24 mouse cellular contexts compared by ENCODE assay signal in genomic region chr3:85449461-85449860, GRCm38 (mm10).
DNase-seq lines count a peak whose midpoint lies in the region; ATAC-seq and TF ChIP-seq lines count a peak whose summit lies in the region.
"Had no signal": no experiment of that assay in that cellular context is flagged by ENCODE, and none has a peak within 500 bp of the region (broad histone marks: within the 10 kb centered on the region; RNA-seq: fewer than 3 reads in every experiment).

No protein-coding gene starts in this region.

- no peaks in the 10 kb centered on the region for H3K27me3 ChIP-seq in forebrain, embryonic 10.5 days (ENCODE audit: poor library complexity, severe bottlenecking)
- H3K27me3 ChIP-seq in forebrain, embryonic 14.5 days (replicated peaks; ENCODE audit: control insufficient read depth, insufficient read depth, low read length): no peaks in the 10 kb centered on the region
- no peaks in the 10 kb centered on the region for H3K27me3 ChIP-seq in CH12.LX (replicated peaks)
- H3K27me3 ChIP-seq: liver, embryonic 12.5 days; midbrain, embryonic 13.5 days; neural tube, embryonic 13.5 days had no signal

- no peak overlapping the region for H3K4me3 ChIP-seq in forebrain, embryonic 10.5 days
- H3K4me3 ChIP-seq in forebrain, embryonic 14.5 days (ENCODE audit: low read depth, low read length): no peak overlapping the region
- H3K4me3 ChIP-seq in CH12.LX (replicated peaks in 1 of 3; ENCODE audit: low read depth in 2 of 3, low read length in 2 of 3, poor library complexity in 1 of 3): no peak overlapping the region
- H3K4me3 ChIP-seq: liver, embryonic 12.5 days; megakaryocyte, embryonic 14.5 days; midbrain, embryonic 13.5 days; neural tube, embryonic 13.5 days had no signal

- dilution Hi-C loops in CH12.LX (cut with MboI; ENCODE audit: extremely low pct_ligation_motif_present, extremely low pct_unique_long_range_greater_than_20kb, low sequenced_read_pairs): no loop called here

- 59% methylated on average over 4 of the region's 4 CpGs for WGBS in forebrain, embryonic 10.5 days
- 40% methylated on average over 4 of the region's 4 CpGs for WGBS in forebrain, embryonic 14.5 days

- no peaks in the 10 kb centered on the region for H3K9me3 ChIP-seq in forebrain, embryonic 10.5 days
- H3K9me3 ChIP-seq in forebrain, embryonic 14.5 days (replicated peaks; ENCODE audit: control insufficient read depth, low read length): no peaks in the 10 kb centered on the region
- no peaks in the 10 kb centered on the region for H3K9me3 ChIP-seq in CH12.LX (replicated peaks; ENCODE audit: low read length)
- H3K9me3 ChIP-seq: liver, embryonic 12.5 days; megakaryocyte, embryonic 14.5 days; midbrain, embryonic 13.5 days; neural tube, embryonic 13.5 days had no signal

- H3K9ac ChIP-seq in forebrain, embryonic 14.5 days (ENCODE audit: low read length): no peak overlapping the region
- H3K9ac ChIP-seq in CH12.LX (ENCODE audit: insufficient read depth, low read depth): no peak overlapping the region
- H3K9ac ChIP-seq: liver, embryonic 12.5 days; liver, postnatal 0 days; midbrain, embryonic 13.5 days; neural tube, embryonic 13.5 days had no signal

- no peak for ATAC-seq in forebrain, embryonic 14.5 days
- ATAC-seq: forebrain, embryonic 16.5 days; hindbrain, postnatal 0 days; intestine, embryonic 16.5 days; liver, embryonic 12.5 days; liver, postnatal 0 days; midbrain, embryonic 13.5 days; Patski had no signal

- no peak for DNase-seq in forebrain, embryonic 10.5 days (ENCODE audit: extremely low spot score, low spot score)
- DNase-seq in forebrain, embryonic 14.5 days (ENCODE audit: low spot score): no peak
- peak; percentile 14 for DNase-seq in CH12.LX (ENCODE audit: extremely low read depth)
- peak; percentile 76 for DNase-seq in cerebellum, adult 11-12 months
- peak; percentile 82 for DNase-seq in cerebellum, adult 9-11 months
- DNase-seq in kidney, adult 11 months: no peak
- DNase-seq in thymus, postnatal 36 days: no peak
- no peak for DNase-seq in lung, postnatal 25 days (ENCODE audit: low spot score)
- DNase-seq: adrenal gland, postnatal 25 days; gastrocnemius, postnatal 14 days; kidney, postnatal 14 days; left cerebral cortex, postnatal 4 days; liver, postnatal 0 days; lung, postnatal 4 days; right cerebral cortex, postnatal 14 days; thymus, postnatal 14 days had no signal

- in situ Hi-C loops in CH12.LX (cut with MboI; ENCODE audit: low pct_ligation_motif_present, low pct_unique_long_range_greater_than_20kb, low sequenced_read_pairs): no loop called here

- TF ChIP-seq POLR2A in CH12.LX (IDR thresholded peaks at IDR 0.05; ENCODE audit: low read depth, low read length): no peak

- no peaks in the 10 kb centered on the region for H3K36me3 ChIP-seq in forebrain, embryonic 10.5 days (replicated peaks)
- no peaks in the 10 kb centered on the region for H3K36me3 ChIP-seq in forebrain, embryonic 14.5 days (ENCODE audit: control insufficient read depth, insufficient read depth, low read length)
- no peaks in the 10 kb centered on the region for H3K36me3 ChIP-seq in CH12.LX (replicated peaks in 1 of 2; ENCODE audit: control insufficient read depth in 1 of 2, insufficient read depth in 1 of 2, low read length in 1 of 2)
- H3K36me3 ChIP-seq: liver, embryonic 12.5 days; midbrain, embryonic 13.5 days; neural tube, embryonic 13.5 days had no signal

- TF ChIP-seq RAD21 in CH12.LX (IDR thresholded peaks at IDR 0.05; ENCODE audit: low read depth, low read length): no peak

- TF ChIP-seq EP300 in CH12.LX (IDR thresholded peaks at IDR 0.05; ENCODE audit: low read length): no peak

- TF ChIP-seq CTCF in CH12.LX (conservative IDR thresholded peaks at IDR 0.05 in 1 of 2, IDR thresholded peaks at IDR 0.05 in 1 of 2; ENCODE audit: low read depth in 2 of 2, low read length in 2 of 2): no peak

- 0 out of 2 replicates have a peak overlapping the region, but pooled peaks have one; percentile 3 for H3K27ac ChIP-seq in forebrain, embryonic 10.5 days
- H3K27ac ChIP-seq in forebrain, embryonic 14.5 days (ENCODE audit: low read depth, low read length): no peak overlapping the region
- H3K27ac ChIP-seq in CH12.LX (ENCODE audit: insufficient read depth, low read depth): no peak overlapping the region
- H3K27ac ChIP-seq: hindbrain, postnatal 0 days; liver, embryonic 12.5 days; midbrain, embryonic 13.5 days; neural tube, embryonic 13.5 days had no signal

- H3K79me2 ChIP-seq in CH12.LX (replicated peaks; ENCODE audit: control insufficient read depth, extremely low read depth, insufficient read depth, poor library complexity, severe bottlenecking): no peaks in the 10 kb centered on the region

- H3K4me1 ChIP-seq in forebrain, embryonic 10.5 days: peaks cover 32% of the 10 kb centered on the region
- no peaks in the 10 kb centered on the region for H3K4me1 ChIP-seq in forebrain, embryonic 14.5 days (ENCODE audit: control insufficient read depth, insufficient read depth, low read length)
- peaks cover 4 to 12% of the 10 kb centered on the region in 2 experiments for H3K4me1 ChIP-seq in CH12.LX (ENCODE audit: control insufficient read depth in 1 of 2, insufficient read depth in 2 of 2)
- H3K4me1 ChIP-seq: liver, embryonic 12.5 days; megakaryocyte, embryonic 14.5 days; midbrain, embryonic 13.5 days had no signal

- H3K4me2 ChIP-seq in forebrain, embryonic 14.5 days (ENCODE audit: low read length): no peak overlapping the region
- no peak overlapping the region for H3K4me2 ChIP-seq in CH12.LX (ENCODE audit: insufficient read depth, low read depth, poor library complexity, severe bottlenecking)
- H3K4me2 ChIP-seq: liver, embryonic 12.5 days; midbrain, embryonic 13.5 days; neural tube, embryonic 13.5 days had no signal

TF ChIP-seq in CH12.LX, 34 proteins besides CTCF, POLR2A, EP300 and RAD21:
- no peak for TF ChIP-seq MXI1 (IDR thresholded peaks at IDR 0.05; ENCODE audit: low read depth, low read length)
- TF ChIP-seq ELF1 (IDR thresholded peaks at IDR 0.05; ENCODE audit: low read depth, low read length): no peak
- TF ChIP-seq ZNF384 (IDR thresholded peaks at IDR 0.05; ENCODE audit: low read depth, low read length): no peak
- TF ChIP-seq ZKSCAN1 (IDR thresholded peaks at IDR 0.05; ENCODE audit: borderline replicate concordance, low read depth, low read length): no peak
- TF ChIP-seq USF2 (conservative IDR thresholded peaks at IDR 0.05; ENCODE audit: low read depth, low read length): no peak
- TF ChIP-seq TBP (conservative IDR thresholded peaks at IDR 0.05; ENCODE audit: low read depth, low read length): no peak
- TF ChIP-seq RCOR1 (conservative IDR thresholded peaks at IDR 0.05; ENCODE audit: low read depth, low read length): no peak
- no peak for TF ChIP-seq POLR2AphosphoS2 (IDR thresholded peaks at IDR 0.05; ENCODE audit: low read depth, low read length)
- no peak for TF ChIP-seq E2F4 (IDR thresholded peaks at IDR 0.05; ENCODE audit: insufficient replicate concordance, low read depth, low read length)
- no peak for TF ChIP-seq MAFK (IDR thresholded peaks at IDR 0.05; ENCODE audit: insufficient replicate concordance, low read length)
- no peak for TF ChIP-seq UBTF (IDR thresholded peaks at IDR 0.05; ENCODE audit: low read depth, low read length)

Comparison
In these comparisons a context has a peak if more than half of its experiments do, and no peak if none do; other contexts are left out.
1. DNase-seq: peak in CH12.LX (single experiment), cerebellum, adult 11-12 months (single experiment) and cerebellum, adult 9-11 months (single experiment); none in forebrain, embryonic 10.5 days (single experiment), forebrain, embryonic 14.5 days (single experiment), kidney, adult 11 months (single experiment), thymus, postnatal 36 days (0 of 2) and lung, postnatal 25 days (single experiment).